Mouse (Mus musculus) CD4-positive, CD25-positive, alpha-beta regulatory T cell (primary cell): ENCODE results near the gene Slc7a14. TPM values are rescaled to one million over a fixed set of nuclear protein-coding genes. Genes with fewer than 3 reads are reported as not detected.

Source experiments
- polyA plus RNA-seq: library from polyadenylated mRNA; unstranded; fragments of 100-300 nt; shearing (Covaris generic); gene quantifications from one replicate; pipeline ENCODE4 v1.2.1, GENCODE M21; 2017

Slc7a14 gene
- polyA plus RNA-seq, result 0.04 TPM

DNA sequence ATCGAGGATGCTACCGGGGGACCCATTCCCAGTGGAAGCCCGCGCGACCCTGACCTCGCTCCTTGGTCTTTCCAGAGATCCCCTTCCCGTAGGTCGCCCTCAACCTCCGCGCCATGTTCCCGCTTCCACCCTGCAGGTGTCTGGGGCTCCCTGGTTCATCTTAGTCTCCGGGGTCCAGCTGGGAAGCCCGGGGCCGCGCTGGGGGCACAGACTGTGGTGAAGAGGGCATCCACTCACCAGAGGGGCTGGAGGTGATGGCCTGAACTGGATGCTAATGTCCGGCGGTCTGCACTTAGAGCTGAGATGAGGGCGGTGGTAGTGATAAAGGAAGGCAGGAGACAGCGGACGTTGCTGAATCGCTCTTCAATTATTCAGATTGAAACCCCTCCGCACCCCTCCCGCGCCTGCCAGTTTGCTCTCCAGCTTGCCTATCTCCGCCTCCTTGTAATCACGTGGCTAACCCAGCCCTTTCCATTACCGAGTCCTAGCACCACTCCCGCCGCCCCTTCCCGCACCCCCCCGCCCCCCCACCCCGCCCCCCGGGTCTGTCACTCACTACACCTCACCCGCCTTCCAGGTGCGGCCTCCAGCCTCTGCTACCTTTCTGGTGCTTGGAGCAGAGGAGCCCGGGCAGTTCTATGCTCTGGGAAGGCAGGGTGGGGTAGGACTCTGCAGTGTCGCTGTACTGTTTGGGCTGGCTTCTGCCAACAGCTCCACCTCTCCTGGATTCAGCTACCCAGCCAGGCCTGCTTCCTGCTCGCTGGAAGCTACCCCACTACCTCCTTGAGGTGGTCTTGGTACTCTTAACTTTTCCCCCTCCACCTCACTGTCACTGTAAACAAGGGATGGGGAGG is at the start of gene Slc7a14:
TSS of gene Slc7a14 (minus strand) at position 445 of the 854 bp plus-strand sequence.

Other genes starting within 250 kb of the Slc7a14 start
- 72.3 TPM for gene Skil, start 215.3 kb downstream of the Slc7a14 start, polyA plus RNA-seq
- gene Cldn11, start 160.5 kb downstream of the Slc7a14 start, polyA plus RNA-seq, result not detected